Mouse (Mus musculus): ENCODE data around the gene Rorb. TPM values are rescaled to one million over a fixed set of nuclear protein-coding genes. Genes with fewer than 3 reads are reported as not detected.

The Rorb gene
- polyA plus RNA-seq (2015; fragmentation: Nextera tagmentation; extraction: Ambion mirVana), result 0.43 and 0.95 TPM in 2 replicates

GRCm38 (mm10) chr19:19110793-19111427 is at the start of gene Rorb:
Gene Rorb, minus strand, starts transcription at chr19:19111196.
- H3K9ac ChIP-seq, result peak within 1 kb of the TSS; percentile 63
- under 1% methylated on average over 25 of the region's 25 CpGs for WGBS
- peaks cover 40% of the 10 kb centered on the region for H3K27me3 ChIP-seq
- no peaks in the 10 kb centered on the region for H3K36me3 ChIP-seq
- H3K4me1 ChIP-seq, result peaks cover 7% of the 10 kb centered on the region
- H3K27ac ChIP-seq, result no peak within 1 kb of the TSS
- no peaks in the 10 kb centered on the region for H3K9me3 ChIP-seq
- peak within 1 kb of the TSS; percentile 92 for H3K4me2 ChIP-seq (replicated peaks)
- peak within 1 kb of the TSS; percentile 50 for H3K4me3 ChIP-seq
- peak; percentile 98 for ATAC-seq (ENCODE audit: low FRiP score, low read depth)

- ATAC-seq (ENCODE audit: low FRiP score, low read depth), result no peak
- H3K36me3 ChIP-seq, result no peaks in the 10 kb centered on the region
- H3K4me3 ChIP-seq, result no peak overlapping the region
- H3K4me1 ChIP-seq, result no peaks in the 10 kb centered on the region
- H3K9ac ChIP-seq, result no peak overlapping the region
- H3K4me2 ChIP-seq (replicated peaks), result no peak overlapping the region
- H3K27ac ChIP-seq, result no peak overlapping the region
- no peaks in the 10 kb centered on the region for H3K9me3 ChIP-seq
- H3K27me3 ChIP-seq, result no peaks in the 10 kb centered on the region
- WGBS, result 78% methylated on average over 6 of the region's 6 CpGs
These were observed 37.9 kb upstream of the Rorb start for GRCm38 (mm10) chr19:19148847-19149246.

DNA sequence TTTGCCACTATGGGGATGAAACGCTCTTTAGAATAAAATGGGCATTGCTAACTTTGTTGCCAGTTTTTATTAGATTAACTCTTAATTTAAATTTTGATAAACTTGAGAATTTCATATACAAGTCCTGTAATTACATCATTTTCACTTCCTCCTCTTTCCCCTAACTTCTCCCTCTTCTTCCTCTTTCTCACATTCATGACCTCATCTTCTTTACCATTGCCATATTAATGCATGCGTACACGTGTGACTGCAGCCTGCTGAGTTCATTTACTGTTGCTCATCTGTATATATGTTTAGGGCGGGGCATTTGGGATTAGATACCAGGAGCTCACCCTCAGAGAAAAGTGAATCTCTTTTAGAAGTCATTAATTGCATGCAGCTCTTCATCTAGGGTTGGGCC is 33.5 kb upstream of the Rorb start:
- Histone ChIP-seq H3K9ac (no peak overlapping the region), H3K27me3 (no peaks in the 10 kb centered on the region), H3K9me3 (no peaks in the 10 kb centered on the region), H3K4me1 (no peaks in the 10 kb centered on the region), H3K4me3 (no peak overlapping the region), H3K4me2 (replicated peaks) (no peak overlapping the region), H3K36me3 (no peaks in the 10 kb centered on the region), H3K27ac (no peak overlapping the region)
- no peak for ATAC-seq (ENCODE audit: low FRiP score, low read depth)
- WGBS, result 87% methylated on average over 4 of the region's 4 CpGs

GRCm38 (mm10) chr19:19136856-19137255 is 25.9 kb upstream of the Rorb start:
- 75% methylated on average over 2 of the region's 2 CpGs for WGBS
- Histone ChIP-seq H3K27me3 (no peaks in the 10 kb centered on the region), H3K4me3 (no peak overlapping the region), H3K4me2 (replicated peaks) (no peak overlapping the region), H3K36me3 (no peaks in the 10 kb centered on the region), H3K4me1 (no peaks in the 10 kb centered on the region), H3K27ac (no peak overlapping the region), H3K9ac (no peak overlapping the region), H3K9me3 (no peaks in the 10 kb centered on the region)
- no peak for ATAC-seq (ENCODE audit: low FRiP score, low read depth)

- Histone ChIP-seq H3K4me2 (replicated peaks) (no peak overlapping the region), H3K27ac (no peak overlapping the region), H3K36me3 (no peaks in the 10 kb centered on the region), H3K4me1 (no peaks in the 10 kb centered on the region), H3K9me3 (no peaks in the 10 kb centered on the region), H3K9ac (no peak overlapping the region), H3K27me3 (no peaks in the 10 kb centered on the region), H3K4me3 (no peak overlapping the region)
- 85% methylated on average over 2 of the region's 2 CpGs for WGBS
- no peak for ATAC-seq (ENCODE audit: low FRiP score, low read depth)
These were observed 24.8 kb upstream of the Rorb start for GRCm38 (mm10) chr19:19135838-19136237.

- WGBS, result 32% methylated on average over 2 of the region's 2 CpGs
- no peaks in the 10 kb centered on the region for H3K4me1 ChIP-seq
- H3K4me2 ChIP-seq (replicated peaks), result no peak overlapping the region
- H3K9me3 ChIP-seq, result no peaks in the 10 kb centered on the region
- no peak for ATAC-seq (ENCODE audit: low FRiP score, low read depth)
- H3K4me3 ChIP-seq, result no peak overlapping the region
- no peak overlapping the region for H3K9ac ChIP-seq
- H3K27me3 ChIP-seq, result no peaks in the 10 kb centered on the region
- H3K36me3 ChIP-seq, result no peaks in the 10 kb centered on the region
- H3K27ac ChIP-seq, result no peak overlapping the region
These were observed 11.3 kb upstream of the Rorb start for GRCm38 (mm10) chr19:19122324-19122723.

DNA sequence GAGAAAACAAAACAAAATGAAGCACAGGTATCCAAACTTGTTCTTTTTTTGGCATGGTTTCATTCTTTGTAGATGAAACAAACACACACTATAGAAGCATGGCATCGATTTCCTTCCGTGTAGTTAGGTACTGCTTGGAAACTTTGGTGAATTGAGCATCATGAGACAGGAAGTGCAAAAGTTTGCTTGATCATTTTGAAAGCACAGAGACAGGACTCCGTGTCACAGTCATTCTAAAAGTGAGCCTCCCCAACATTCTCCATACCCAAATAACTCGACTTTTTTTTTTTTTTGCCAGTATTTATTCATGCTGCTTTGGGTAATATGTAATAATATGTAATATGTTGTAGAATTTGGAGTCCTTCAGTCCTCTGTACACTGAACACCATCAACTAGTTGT is 1.2 kb upstream of the Rorb start:
- WGBS, result 62% methylated on average over 4 of the region's 4 CpGs
- Histone ChIP-seq H3K36me3 (no peaks in the 10 kb centered on the region), H3K4me3 (no peak overlapping the region), H3K27me3 (peaks cover 40% of the 10 kb centered on the region), H3K9me3 (no peaks in the 10 kb centered on the region), H3K4me2 (replicated peaks) (peak overlapping the region; percentile 92; the same call in 1 of the 2 replicates), H3K4me1 (peaks cover 7% of the 10 kb centered on the region), H3K9ac (no peak overlapping the region), H3K27ac (no peak overlapping the region)
- no peak for ATAC-seq (ENCODE audit: low FRiP score, low read depth)

DNA sequence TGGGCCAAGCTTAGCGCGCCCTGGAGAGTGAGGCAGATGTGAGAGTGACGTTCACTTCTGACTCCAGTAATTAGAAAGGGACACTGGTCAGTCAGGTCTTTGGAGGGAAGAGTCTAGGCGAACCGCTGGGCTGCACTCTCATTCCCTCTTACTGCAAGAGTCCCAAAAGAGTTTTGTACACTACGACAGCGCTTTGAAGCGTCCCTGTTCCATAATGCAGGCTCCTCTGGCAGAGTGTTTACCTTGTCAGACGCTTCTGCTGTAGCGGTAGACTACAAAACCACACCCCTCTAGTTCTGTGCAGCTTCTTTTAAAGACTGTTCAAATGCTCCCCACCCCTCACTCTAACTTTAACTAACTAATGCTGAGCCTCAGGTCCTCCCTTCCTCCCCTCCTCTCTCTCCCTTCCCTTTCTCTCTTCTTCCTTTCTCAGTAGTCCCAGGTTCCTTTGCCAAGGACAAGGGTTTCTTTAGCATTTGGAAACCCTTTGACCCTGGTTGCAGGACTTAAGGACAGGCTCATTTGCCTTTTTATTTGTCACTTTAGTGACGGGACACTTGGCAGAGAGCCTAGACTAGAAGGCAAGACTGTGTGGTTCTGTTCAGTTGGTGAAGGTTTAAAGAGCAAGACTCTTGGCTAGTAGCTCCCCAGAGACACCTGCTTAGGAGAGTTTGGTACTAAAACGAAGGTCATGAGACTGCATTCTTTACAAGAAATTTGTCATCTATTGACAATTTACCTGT is 603 bp upstream of the Rorb start:
- H3K9me3 ChIP-seq, result no peaks in the 10 kb centered on the region
- no peak overlapping the region for H3K9ac ChIP-seq
- WGBS, result 1% methylated on average over 12 of the region's 12 CpGs
- no peak overlapping the region for H3K27ac ChIP-seq
- H3K27me3 ChIP-seq, result peaks cover 40% of the 10 kb centered on the region
- peak overlapping the region; percentile 50 for H3K4me3 ChIP-seq
- peak overlapping the region; percentile 92 for H3K4me2 ChIP-seq (replicated peaks)
- no peak; the same call in 1 of the 2 replicates for ATAC-seq (ENCODE audit: low FRiP score, low read depth)
- H3K4me1 ChIP-seq, result peaks cover 7% of the 10 kb centered on the region
- no peaks in the 10 kb centered on the region for H3K36me3 ChIP-seq

DNA sequence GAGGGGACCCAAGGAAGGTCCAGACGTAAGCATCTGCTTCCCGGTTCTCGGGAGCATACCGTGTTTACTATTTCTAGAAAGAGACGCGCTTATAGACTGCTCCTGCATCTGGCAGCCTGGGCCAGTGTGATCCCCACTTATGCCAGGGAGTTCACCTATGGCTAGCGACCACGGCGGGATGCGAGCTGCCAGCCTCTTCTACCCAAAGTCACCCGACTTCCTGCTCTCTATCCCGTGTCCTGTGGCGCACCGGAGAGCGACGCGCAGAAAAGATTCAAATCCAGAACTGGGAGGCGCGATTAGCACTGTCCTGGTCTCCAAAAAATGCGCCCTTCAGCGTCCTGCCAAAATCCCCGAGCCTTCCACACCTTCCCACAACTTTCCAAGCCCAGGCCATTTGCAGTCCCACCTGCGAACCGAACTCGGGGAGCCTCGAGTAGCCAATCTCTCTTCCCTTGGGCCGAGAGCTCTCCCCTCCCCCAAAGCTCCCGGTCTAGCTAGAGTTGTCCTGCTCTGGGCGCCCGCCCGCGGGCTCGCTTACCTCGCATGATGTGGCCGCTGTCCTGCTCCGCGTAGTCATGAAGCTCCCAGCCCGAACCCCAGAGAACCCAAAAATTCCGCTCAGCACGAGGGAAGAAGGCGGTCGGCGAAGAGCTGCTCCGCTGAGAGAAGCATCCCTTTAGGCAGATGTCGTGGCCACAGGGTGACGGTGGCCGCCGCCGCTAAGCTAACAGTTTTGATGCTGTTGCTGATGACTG is 806 bp downstream of the Rorb start:
- ATAC-seq (ENCODE audit: low FRiP score, low read depth), result 0 out of 2 replicates have a peak, but pooled peaks have one; percentile 30
- H3K4me1 ChIP-seq, result peaks cover 7% of the 10 kb centered on the region
- peak overlapping the region; percentile 50 for H3K4me3 ChIP-seq
- peak overlapping the region; percentile 92 for H3K4me2 ChIP-seq (replicated peaks)
- no peaks in the 10 kb centered on the region for H3K9me3 ChIP-seq
- H3K9ac ChIP-seq, result peak overlapping the region; percentile 63
- no peaks in the 10 kb centered on the region for H3K36me3 ChIP-seq
- no peak overlapping the region for H3K27ac ChIP-seq
- WGBS, result under 1% methylated on average over 49 of the region's 49 CpGs
- peaks cover 40% of the 10 kb centered on the region for H3K27me3 ChIP-seq

DNA sequence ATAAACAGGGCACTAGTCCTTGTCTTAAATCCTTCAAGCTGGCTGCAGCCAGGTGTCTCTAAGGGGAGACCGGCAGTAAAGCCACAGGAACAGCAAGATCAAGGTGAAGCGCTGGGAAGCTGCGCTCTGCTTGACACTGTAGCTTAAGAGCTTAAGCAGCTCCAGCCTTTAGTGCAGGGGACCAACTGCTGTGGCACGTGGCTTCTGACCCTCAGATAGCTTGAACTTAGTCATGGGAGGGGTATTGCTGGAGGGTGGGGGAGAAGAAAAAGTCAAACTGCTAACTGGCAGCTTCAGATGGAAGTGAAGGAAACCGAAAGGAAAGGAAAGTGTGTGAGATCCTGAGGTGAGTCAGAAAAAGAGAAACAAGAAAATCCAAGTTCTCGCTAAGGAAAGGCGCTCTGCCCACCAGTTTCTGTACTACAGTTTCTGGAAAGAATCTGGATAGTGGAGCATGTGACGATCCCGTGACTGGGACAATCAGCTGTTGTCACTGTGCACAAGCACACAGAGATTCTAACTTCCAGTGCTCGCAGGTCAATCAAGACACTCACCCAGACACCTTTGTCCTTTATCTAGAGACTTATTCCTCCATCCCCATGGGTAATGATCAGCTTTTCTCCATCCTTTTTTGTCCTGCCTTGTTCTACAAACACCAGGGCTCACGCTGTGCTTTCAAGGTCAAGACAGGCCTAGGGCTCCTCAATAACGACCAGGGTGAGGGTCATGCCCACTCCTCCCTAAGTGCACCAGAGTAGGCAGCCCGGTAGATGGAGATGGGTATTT is 2.2 kb downstream of the Rorb start:
- 0 out of 2 replicates have a peak overlapping the region, but pooled peaks have one; percentile 50 for H3K4me3 ChIP-seq
- 0 out of 2 replicates have a peak overlapping the region, but pooled peaks have one; percentile 92 for H3K4me2 ChIP-seq (replicated peaks)
- no peak overlapping the region for H3K27ac ChIP-seq
- no peaks in the 10 kb centered on the region for H3K36me3 ChIP-seq
- ATAC-seq (ENCODE audit: low FRiP score, low read depth), result no peak
- H3K4me1 ChIP-seq, result peaks cover 7% of the 10 kb centered on the region
- 31% methylated on average over 13 of the region's 13 CpGs for WGBS
- H3K9ac ChIP-seq, result no peak overlapping the region
- H3K27me3 ChIP-seq, result peaks cover 40% of the 10 kb centered on the region
- H3K9me3 ChIP-seq, result no peaks in the 10 kb centered on the region

- H3K9me3 ChIP-seq, result no peaks in the 10 kb centered on the region
- 70% methylated on average over 2 of the region's 2 CpGs for WGBS
- H3K4me2 ChIP-seq (replicated peaks), result no peak overlapping the region
- H3K9ac ChIP-seq, result no peak overlapping the region
- H3K36me3 ChIP-seq, result no peaks in the 10 kb centered on the region
- no peak overlapping the region for H3K27ac ChIP-seq
- no peak overlapping the region for H3K4me3 ChIP-seq
- no peak for ATAC-seq (ENCODE audit: low FRiP score, low read depth)
- H3K27me3 ChIP-seq, result peaks cover 24% of the 10 kb centered on the region
- peaks cover under 1% of the 10 kb centered on the region; the same call in 1 of the 2 replicates for H3K4me1 ChIP-seq
These were observed 6.4 kb downstream of the Rorb start for GRCm38 (mm10) chr19:19104581-19104980.
